Mouse (Mus musculus): Measurements from ENCODE around the gene Acad10. TPM values are rescaled to one million over a fixed set of nuclear protein-coding genes. Genes with fewer than 3 reads are reported as not detected.

The Acad10 gene
- polyA plus RNA-seq, 1 experiment, result 3.4 TPM

DNA sequence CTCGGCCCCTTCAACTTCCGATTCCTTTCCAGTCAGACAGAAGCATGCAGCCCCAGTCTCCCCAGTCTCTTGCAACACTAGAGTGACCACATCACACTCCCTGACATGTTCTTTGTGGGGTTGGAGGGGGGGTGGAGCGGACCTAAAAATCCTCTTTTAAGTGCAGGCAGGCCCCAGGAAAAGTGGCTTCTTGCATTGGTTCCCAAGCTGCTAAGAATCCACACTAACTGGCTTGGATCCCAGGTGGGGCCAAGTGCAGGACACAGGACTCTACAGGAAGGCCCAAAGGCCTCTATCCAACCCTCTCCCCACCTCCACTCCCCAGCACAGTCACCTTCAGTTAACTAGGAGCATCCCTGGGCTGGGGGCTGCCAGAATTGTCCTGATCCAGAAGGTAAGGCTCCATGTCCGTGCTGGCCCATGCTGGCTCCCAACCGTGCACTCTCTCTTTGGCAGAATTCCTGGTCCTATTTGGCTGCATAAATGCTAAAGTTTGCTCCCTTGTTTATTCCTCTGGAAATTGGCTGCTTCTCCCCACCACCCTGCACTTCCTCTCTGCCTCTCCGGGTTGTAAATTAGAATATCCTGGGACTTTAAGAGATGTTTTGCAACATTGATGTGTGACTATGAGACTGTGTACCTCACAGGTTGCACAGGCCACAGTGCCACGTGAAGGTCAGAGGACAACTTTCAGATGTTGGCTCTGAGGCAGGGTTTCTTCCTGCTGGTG, 30.3 kb upstream of the Acad10 start:
- Histone ChIP-seq H3K9me3 (no peaks in the 10 kb centered on the region), H3K27me3 (replicated peaks) (no peaks in the 10 kb centered on the region), H3K4me3 (replicated peaks) (no peak overlapping the region), H3K4me1 (0 out of 2 replicates have a peak, but pooled peaks cover 7% of the 10 kb centered on the region), H3K36me3 (replicated peaks; ENCODE audit: low read length) (peaks cover 27% of the 10 kb centered on the region)
- TF ChIP-seq FLI1 (IDR thresholded peaks at IDR 0.05; ENCODE audit: low read length), result no peak
- no peak for TF ChIP-seq GATA1 (IDR thresholded peaks at IDR 0.05; ENCODE audit: borderline replicate concordance, low read length)

DNA sequence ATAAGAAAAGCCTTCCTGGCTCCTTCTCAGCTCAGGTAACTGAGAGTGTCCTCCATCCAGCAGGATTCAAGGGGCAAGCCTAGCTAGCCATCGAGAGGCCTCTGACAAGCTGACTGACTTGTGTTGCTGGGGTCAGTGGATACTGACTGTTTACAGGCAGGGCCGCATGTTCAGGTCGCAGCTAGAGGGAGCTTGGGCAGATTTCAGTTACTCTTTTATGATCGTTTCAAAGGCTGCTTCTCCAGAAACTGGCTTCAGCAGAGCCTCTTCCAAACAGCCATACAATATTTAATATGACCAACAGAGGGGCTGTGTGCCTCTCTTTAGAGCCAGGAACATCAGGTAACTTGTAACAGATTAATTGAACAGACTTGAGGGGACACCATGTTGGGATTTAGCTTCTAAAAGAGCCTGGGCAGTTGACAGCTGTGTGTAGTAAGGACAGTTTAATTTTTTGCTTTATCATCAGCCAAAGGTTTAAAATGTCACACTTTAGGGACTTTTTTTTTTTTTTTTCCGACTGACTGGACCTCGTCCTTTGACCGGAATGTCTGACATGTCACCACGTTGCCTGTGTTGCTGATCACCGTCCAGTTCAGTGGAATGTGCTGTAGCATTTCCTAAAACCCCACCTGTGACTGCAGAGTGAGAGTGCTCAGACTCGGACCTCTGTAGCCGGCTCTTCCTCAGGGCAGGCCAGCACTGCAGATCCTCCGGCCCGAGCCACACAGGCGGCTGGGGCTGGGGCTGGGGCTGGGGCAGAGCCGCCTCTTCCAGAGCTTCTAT, 26.0 kb upstream of the Acad10 start:
- peaks cover 70% of the 10 kb centered on the region for H3K36me3 ChIP-seq (replicated peaks; ENCODE audit: low read length)
- no peak overlapping the region for H3K4me3 ChIP-seq (replicated peaks)
- 0 out of 2 replicates have a peak, but pooled peaks cover 7% of the 10 kb centered on the region for H3K4me1 ChIP-seq
- H3K9me3 ChIP-seq, result no peaks in the 10 kb centered on the region
- H3K27me3 ChIP-seq (replicated peaks), result no peaks in the 10 kb centered on the region
- no peak for TF ChIP-seq GATA1 (IDR thresholded peaks at IDR 0.05; ENCODE audit: borderline replicate concordance, low read length)
- TF ChIP-seq FLI1 (IDR thresholded peaks at IDR 0.05; ENCODE audit: low read length), result no peak

DNA sequence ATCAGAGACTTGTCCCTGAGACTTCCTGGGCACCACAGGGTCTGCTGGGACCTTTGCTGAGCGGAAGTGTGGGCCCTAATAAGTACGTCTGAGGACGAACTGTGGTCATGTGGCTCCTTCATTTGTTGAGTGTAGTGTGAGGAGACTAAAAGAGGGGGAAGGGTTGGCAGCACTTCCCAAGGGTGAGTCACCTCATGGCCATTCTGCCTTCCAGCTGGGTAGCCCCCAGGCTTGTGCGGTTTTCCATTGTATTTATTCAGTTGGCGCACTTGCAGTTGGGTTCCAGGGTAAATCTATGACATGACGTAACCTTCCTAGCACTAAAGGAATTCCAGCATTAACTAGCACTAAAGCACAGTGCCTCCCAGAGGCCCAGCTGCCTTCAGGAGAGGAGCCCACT, 25.2 kb upstream of the Acad10 start:
- Histone ChIP-seq H3K27me3 (replicated peaks) (no peaks in the 10 kb centered on the region), H3K9me3 (no peaks in the 10 kb centered on the region), H3K36me3 (replicated peaks; ENCODE audit: low read length) (peaks cover 78% of the 10 kb centered on the region), H3K4me1 (0 out of 2 replicates have a peak, but pooled peaks cover 3% of the 10 kb centered on the region), H3K4me3 (replicated peaks) (no peak overlapping the region)
- TF ChIP-seq FLI1 (IDR thresholded peaks at IDR 0.05; ENCODE audit: low read length) (no peak), GATA1 (IDR thresholded peaks at IDR 0.05; ENCODE audit: borderline replicate concordance, low read length) (no peak)

DNA sequence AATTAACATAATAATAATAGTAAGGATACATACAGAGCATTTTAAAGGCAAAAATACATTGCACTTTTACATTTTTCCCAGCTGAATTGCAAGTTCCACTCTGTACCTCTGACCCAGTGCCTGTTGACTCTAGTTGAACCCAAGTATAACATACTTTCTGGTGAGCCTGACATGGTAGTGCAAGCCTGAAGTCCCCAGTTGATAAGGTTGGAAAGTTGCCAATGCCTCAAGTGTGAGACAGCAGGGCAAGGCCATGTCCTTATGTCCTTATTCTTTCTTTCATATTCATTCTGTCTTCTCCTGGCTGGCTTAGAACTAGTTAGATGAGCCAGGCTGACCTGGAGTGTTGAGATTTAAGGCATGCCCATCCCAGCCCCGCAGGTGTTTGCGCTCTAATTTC, 21.9 kb upstream of the Acad10 start:
- H3K36me3 ChIP-seq (replicated peaks; ENCODE audit: low read length), result peaks cover 100% of the 10 kb centered on the region
- no peaks in the 10 kb centered on the region for H3K9me3 ChIP-seq
- no peaks in the 10 kb centered on the region for H3K27me3 ChIP-seq (replicated peaks)
- 0 out of 2 replicates have a peak, but pooled peaks cover 3% of the 10 kb centered on the region for H3K4me1 ChIP-seq
- H3K4me3 ChIP-seq (replicated peaks), result no peak overlapping the region
- TF ChIP-seq GATA1 (IDR thresholded peaks at IDR 0.05; ENCODE audit: borderline replicate concordance, low read length) (no peak), FLI1 (IDR thresholded peaks at IDR 0.05; ENCODE audit: low read length) (no peak)

DNA sequence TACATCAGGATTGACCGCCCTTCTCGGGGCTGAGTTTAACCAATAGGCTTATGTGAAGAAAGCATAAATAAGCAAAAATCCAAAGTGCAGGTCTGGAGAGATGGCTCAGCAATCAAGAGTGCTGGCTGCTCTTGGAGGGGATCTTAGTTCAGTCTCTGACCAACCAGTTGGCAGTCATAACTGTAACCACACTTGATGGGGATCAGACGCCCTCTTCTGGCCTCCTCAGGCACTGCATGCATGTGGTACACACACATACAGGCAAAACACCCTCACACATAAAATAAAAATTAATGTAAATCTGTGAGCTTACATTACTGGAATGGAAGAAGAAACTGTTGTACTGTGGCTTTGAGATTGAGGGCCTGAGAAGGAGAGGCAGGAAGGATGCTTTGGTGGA, 10.1 kb upstream of the Acad10 start:
- TF ChIP-seq GATA1 (IDR thresholded peaks at IDR 0.05; ENCODE audit: borderline replicate concordance, low read length) (no peak), FLI1 (IDR thresholded peaks at IDR 0.05; ENCODE audit: low read length) (no peak)
- H3K4me1 ChIP-seq, result peaks cover 86% of the 10 kb centered on the region
- peaks cover 89% of the 10 kb centered on the region for H3K36me3 ChIP-seq (replicated peaks; ENCODE audit: low read length)
- H3K27me3 ChIP-seq (replicated peaks), result no peaks in the 10 kb centered on the region
- no peaks in the 10 kb centered on the region; the same call in 1 of the 2 replicates for H3K9me3 ChIP-seq
- no peak overlapping the region for H3K4me3 ChIP-seq (replicated peaks)

DNA sequence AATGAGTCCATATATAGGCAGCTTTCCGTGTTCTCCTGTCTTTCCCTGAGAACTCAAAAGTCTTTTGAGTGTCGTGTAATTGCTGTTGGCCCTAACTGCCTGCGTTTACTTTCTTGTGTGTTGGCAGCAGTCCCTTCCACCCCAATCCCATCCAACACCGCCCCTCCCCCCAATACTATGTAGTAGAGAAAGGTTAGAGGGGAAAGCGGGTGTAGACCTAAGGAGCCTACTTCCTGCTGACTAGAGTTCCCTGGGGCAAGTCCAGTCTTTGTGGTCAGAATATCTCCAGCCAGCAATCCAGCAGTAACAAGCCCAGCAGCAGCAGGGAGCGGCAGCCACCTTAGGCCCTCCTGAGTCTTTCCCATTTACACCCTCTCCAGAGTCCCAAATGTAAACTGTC, 8.1 kb upstream of the Acad10 start:
- H3K9me3 ChIP-seq, result no peaks in the 10 kb centered on the region; the same call in 1 of the 2 replicates
- H3K4me3 ChIP-seq (replicated peaks), result no peak overlapping the region
- peaks cover 93% of the 10 kb centered on the region for H3K36me3 ChIP-seq (replicated peaks; ENCODE audit: low read length)
- TF ChIP-seq GATA1 (IDR thresholded peaks at IDR 0.05; ENCODE audit: borderline replicate concordance, low read length), result no peak
- no peak for TF ChIP-seq FLI1 (IDR thresholded peaks at IDR 0.05; ENCODE audit: low read length)
- peaks cover 67% of the 10 kb centered on the region for H3K4me1 ChIP-seq
- no peaks in the 10 kb centered on the region for H3K27me3 ChIP-seq (replicated peaks)

DNA sequence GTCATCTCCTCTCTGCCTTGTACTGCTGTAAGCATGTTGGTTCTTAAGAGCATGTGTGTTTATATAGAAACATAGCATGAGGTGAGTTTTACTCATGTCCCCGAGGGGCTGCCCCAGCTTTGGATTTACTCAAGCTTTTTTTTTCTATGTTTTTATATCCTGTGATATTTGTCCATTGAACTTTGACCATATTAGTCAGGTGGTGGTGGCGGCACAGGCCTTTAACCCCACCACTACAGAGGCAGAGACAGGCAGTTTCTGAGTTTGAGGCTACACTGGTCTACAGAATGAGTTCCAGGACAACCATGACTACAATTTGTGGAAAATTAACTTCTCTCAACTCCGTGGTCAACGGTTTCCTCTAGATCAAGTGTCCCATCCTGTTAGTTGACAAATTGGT, 6.8 kb upstream of the Acad10 start:
- TF ChIP-seq GATA1 (IDR thresholded peaks at IDR 0.05; ENCODE audit: borderline replicate concordance, low read length), result no peak
- TF ChIP-seq FLI1 (IDR thresholded peaks at IDR 0.05; ENCODE audit: low read length), result no peak
- Histone ChIP-seq H3K4me1 (peaks cover 60% of the 10 kb centered on the region), H3K4me3 (replicated peaks) (peak overlapping the region; percentile 69), H3K36me3 (replicated peaks; ENCODE audit: low read length) (peaks cover 93% of the 10 kb centered on the region), H3K9me3 (no peaks in the 10 kb centered on the region; the same call in 1 of the 2 replicates), H3K27me3 (replicated peaks) (no peaks in the 10 kb centered on the region)

DNA sequence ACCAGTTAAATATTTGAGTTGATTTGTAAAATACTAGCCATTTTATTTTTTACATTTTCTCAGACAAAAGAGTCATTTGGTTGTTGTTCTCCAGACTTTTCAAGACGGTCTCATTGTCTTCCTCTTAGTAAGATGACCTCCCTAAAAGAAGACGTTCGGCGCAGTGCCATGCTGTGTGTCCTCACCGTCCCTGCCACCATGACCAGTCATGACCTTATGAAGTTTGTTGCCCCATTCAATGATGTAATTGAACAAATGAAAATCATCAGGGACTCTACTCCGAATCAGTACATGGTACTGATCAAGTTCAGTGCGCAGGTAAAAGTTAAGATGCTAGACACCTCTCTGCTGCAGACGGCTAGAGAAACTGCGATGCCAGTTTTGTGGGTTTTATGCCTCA, 4.7 kb upstream of the Acad10 start:
- H3K36me3 ChIP-seq (replicated peaks; ENCODE audit: low read length), result peaks cover 80% of the 10 kb centered on the region
- no peaks in the 10 kb centered on the region for H3K9me3 ChIP-seq
- H3K27me3 ChIP-seq (replicated peaks), result no peaks in the 10 kb centered on the region
- H3K4me3 ChIP-seq (replicated peaks), result no peak overlapping the region
- TF ChIP-seq GATA1 (IDR thresholded peaks at IDR 0.05; ENCODE audit: borderline replicate concordance, low read length) (no peak), FLI1 (IDR thresholded peaks at IDR 0.05; ENCODE audit: low read length) (no peak)
- H3K4me1 ChIP-seq, result peaks cover 56% of the 10 kb centered on the region

DNA sequence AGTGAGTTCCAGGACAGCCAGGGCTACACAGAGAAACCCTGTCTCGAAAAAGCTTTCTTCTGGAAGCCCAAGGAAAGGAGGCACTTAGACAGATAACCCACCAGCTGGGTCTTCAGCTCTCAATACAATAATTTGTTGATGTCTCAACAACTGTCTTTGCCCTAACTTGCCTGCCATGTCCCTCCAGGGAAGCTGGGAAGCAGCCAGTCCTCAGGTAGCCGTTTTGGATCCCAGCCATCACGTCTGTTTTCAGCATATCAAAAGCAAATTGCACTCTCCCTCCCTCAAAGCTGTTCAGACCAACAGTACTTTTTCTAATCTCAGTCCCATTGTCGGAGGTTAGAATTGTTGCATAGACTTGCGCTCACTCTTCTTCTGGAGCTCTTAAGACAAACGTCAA, 3.8 kb upstream of the Acad10 start:
- H3K36me3 ChIP-seq (replicated peaks; ENCODE audit: low read length), result peaks cover 73% of the 10 kb centered on the region
- H3K4me1 ChIP-seq, result peaks cover 59% of the 10 kb centered on the region
- no peaks in the 10 kb centered on the region for H3K27me3 ChIP-seq (replicated peaks)
- no peaks in the 10 kb centered on the region for H3K9me3 ChIP-seq
- TF ChIP-seq FLI1 (IDR thresholded peaks at IDR 0.05; ENCODE audit: low read length) (no peak), GATA1 (IDR thresholded peaks at IDR 0.05; ENCODE audit: borderline replicate concordance, low read length) (no peak)
- no peak overlapping the region for H3K4me3 ChIP-seq (replicated peaks)

DNA sequence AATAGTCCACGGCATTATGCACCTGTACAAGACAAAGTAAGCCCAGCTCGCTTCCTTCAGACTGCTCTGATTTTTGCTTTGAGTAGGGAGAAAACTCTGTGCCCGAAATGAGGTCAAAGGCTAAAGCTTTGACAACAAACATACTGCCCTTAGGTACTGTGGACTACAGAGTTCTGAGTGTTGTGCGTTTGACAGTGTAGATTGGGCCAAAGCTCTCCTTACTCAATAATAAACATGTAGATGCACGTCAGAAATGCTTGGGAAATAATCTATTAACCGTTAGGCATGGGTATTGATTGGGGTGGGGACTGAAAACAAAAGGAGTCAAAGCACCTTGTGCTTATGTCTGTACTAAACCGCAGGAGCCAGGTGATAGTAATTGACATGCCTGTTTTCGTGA, 3.1 kb upstream of the Acad10 start:
- peaks cover 67% of the 10 kb centered on the region for H3K36me3 ChIP-seq (replicated peaks; ENCODE audit: low read length)
- H3K4me1 ChIP-seq, result peaks cover 59% of the 10 kb centered on the region
- H3K4me3 ChIP-seq (replicated peaks), result no peak overlapping the region
- H3K9me3 ChIP-seq, result no peaks in the 10 kb centered on the region
- no peaks in the 10 kb centered on the region for H3K27me3 ChIP-seq (replicated peaks)
- TF ChIP-seq GATA1 (IDR thresholded peaks at IDR 0.05; ENCODE audit: borderline replicate concordance, low read length), result no peak
- TF ChIP-seq FLI1 (IDR thresholded peaks at IDR 0.05; ENCODE audit: low read length), result no peak
